Mouse (Mus musculus) heart, postnatal 0 days (tissue): ENCODE data around the gene Specc1l.

Experiments used
- CTCF ChIP-seq: IDR thresholded peaks from 2 replicates; pipeline ENCODE4 v1.5.1; 2016; ENCODE audit warnings: antibody characterized with exemption, control low read depth, low read depth
- EP300 ChIP-seq: IDR thresholded peaks from 2 replicates; pipeline ENCODE4 v1.6.1; 2016; ENCODE audit warnings: antibody characterized with exemption, low read depth

DNA sequence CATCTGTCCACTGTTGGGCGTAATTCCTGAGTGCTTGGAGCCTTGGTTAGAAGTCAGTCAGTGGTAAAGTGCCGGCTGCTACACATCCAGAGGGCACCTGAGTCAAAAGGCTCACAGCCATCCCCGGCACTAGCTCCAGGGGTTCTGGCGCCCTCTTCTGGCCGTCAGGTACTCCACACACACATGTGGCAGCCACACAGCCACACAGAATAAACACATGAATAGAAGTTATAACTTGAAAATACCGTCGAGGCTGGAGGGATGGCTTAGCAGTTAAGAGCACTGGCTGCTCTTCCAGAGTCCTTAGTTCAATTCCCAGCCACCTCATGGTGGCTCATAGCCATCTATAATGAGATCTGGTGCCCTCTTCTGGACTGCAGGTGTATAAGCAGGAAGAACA, 20.2 kb upstream of the Specc1l start:
- TF ChIP-seq CTCF (no peak; the same call in 1 of the 2 replicates), EP300 (no peak)
